In genomic region chr14:60513560-60513959, GRCm38 (mm10) we compare ENCODE assay signal across 8 mouse cellular contexts.
A peak's percentile ranks its signal among the peaks of the same experiment; 100 is the strongest.
DNase-seq lines count a peak whose midpoint lies in the region; ATAC-seq and TF ChIP-seq lines count a peak whose summit lies in the region.

No protein-coding gene starts in this region.

- H3K27ac ChIP-seq in heart, postnatal 0 days (ENCODE audit: low read depth) = no peak overlapping the region
- H3K27ac ChIP-seq in thymus, adult 2 months (ENCODE audit: control insufficient read depth, insufficient read depth, low read length) = no peak overlapping the region

- H3K4me3 ChIP-seq in heart, postnatal 0 days (ENCODE audit: low read depth, low read length) = no peak overlapping the region
- no peak overlapping the region for H3K4me3 ChIP-seq in thymus, adult 2 months (ENCODE audit: control insufficient read depth, insufficient read depth, low read length)

- no peaks in the 10 kb centered on the region for H3K27me3 ChIP-seq in heart, postnatal 0 days (ENCODE audit: control insufficient read depth, insufficient read depth, low read length)
- H3K27me3 ChIP-seq in thymus, adult 2 months (ENCODE audit: control insufficient read depth, insufficient read depth, low read length) = no peaks in the 10 kb centered on the region

- H3K36me3 ChIP-seq in heart, postnatal 0 days (replicated peaks; ENCODE audit: control insufficient read depth, insufficient read depth, low read length) = no peaks in the 10 kb centered on the region
- no peaks in the 10 kb centered on the region for H3K36me3 ChIP-seq in thymus, adult 2 months (ENCODE audit: control insufficient read depth, insufficient read depth, low read length)

- H3K4me1 ChIP-seq in heart, postnatal 0 days (ENCODE audit: control insufficient read depth, insufficient read depth) = no peaks in the 10 kb centered on the region
- peaks cover 3% of the 10 kb centered on the region; the same call in 1 of the 2 replicates for H3K4me1 ChIP-seq in thymus, adult 2 months (replicated peaks; ENCODE audit: control insufficient read depth, insufficient read depth, low read length)

- TF ChIP-seq EP300 in heart, postnatal 0 days (IDR thresholded peaks at IDR 0.05; ENCODE audit: low read depth) = no peak

- no peak overlapping the region for H3K4me2 ChIP-seq in heart, postnatal 0 days (ENCODE audit: low read depth, low read length)

- TF ChIP-seq POLR2A in thymus, adult 2 months (IDR thresholded peaks at IDR 0.05; ENCODE audit: control insufficient read depth, extremely low read depth, insufficient read depth, low read length, poor library complexity) = no peak

- no peak overlapping the region for H3K9ac ChIP-seq in heart, postnatal 0 days (replicated peaks; ENCODE audit: low read depth, low read length)

- no peak for ATAC-seq in heart, postnatal 0 days (ENCODE audit: insufficient read depth, low read depth)

- WGBS in heart, postnatal 0 days = 21% methylated on average over 8 of the region's 8 CpGs
- WGBS in thymus, adult 2 months = 29% methylated on average over 8 of the region's 8 CpGs

- no peaks in the 10 kb centered on the region for H3K9me3 ChIP-seq in heart, postnatal 0 days (replicated peaks; ENCODE audit: control insufficient read depth, low read length)

- TF ChIP-seq CTCF in heart, postnatal 0 days (IDR thresholded peaks at IDR 0.05; ENCODE audit: low read depth) = peak; percentile 62
- TF ChIP-seq CTCF in thymus, adult 2 months (IDR thresholded peaks at IDR 0.05; ENCODE audit: borderline replicate concordance, control insufficient read depth, extremely low read depth, insufficient read depth, low read length, poor library complexity) = no peak

- peak; percentile 50 for DNase-seq in heart, postnatal 0 days (ENCODE audit: low spot score)
- DNase-seq in heart, postnatal 36 days = no peak
- peak; percentile 26 for DNase-seq in thymus, adult 2 months
- DNase-seq in thymus, adult 18-20 months = no peak
- DNase-seq in embryo, embryonic 9.5 days (ENCODE audit: extremely low spot score) = peak; percentile 58
- peak; percentile 31 for DNase-seq in lung, postnatal 25 days (ENCODE audit: low spot score)
- no peak for DNase-seq in testis, postnatal 14 days (ENCODE audit: low spot score)
- no peak for DNase-seq in ovary, postnatal 10 days (ENCODE audit: low spot score)

- intact Hi-C loops in heart, postnatal 36 days (cut with DNase I) = loop anchor here (2.0 kb wide), 1 partner anchor 181 kb away; no protein-coding TSS in a partner anchor

Comparison
In these comparisons a context has a peak if more than half of its experiments do, and no peak if none do; other contexts are left out.
1. DNase-seq: peak in heart, postnatal 0 days (single experiment), thymus, adult 2 months (single experiment), embryo, embryonic 9.5 days (single experiment) and lung, postnatal 25 days (single experiment); none in heart, postnatal 36 days (0 of 2), thymus, adult 18-20 months (0 of 2), testis, postnatal 14 days (single experiment) and ovary, postnatal 10 days (single experiment).